Mouse (Mus musculus) CD4-positive helper T cell, adult 2 months (primary cell): ENCODE results near the gene Il9r.

Source experiments
- DNase-seq: peaks from one replicate; pipeline ENCODE4 v3.0.0-alpha.2; 2012; ENCODE audit warnings: low read depth, missing footprints, low spot score

Gene Il9r

GRCm38 (mm10) chr11:32227041-32227440 is 27.0 kb upstream of the Il9r start:
- no peak for DNase-seq

- DNase-seq = peak; percentile 91
Measured at GRCm38 (mm10) chr11:32226124-32226871, 26.2 kb upstream of the Il9r start, which contains the start of gene Mpg. Gene Mpg (plus strand): TSS chr11:32226505.

GRCm38 (mm10) chr11:32225222-32226104 is 25.4 kb upstream of the Il9r start:
- no peak for DNase-seq

GRCm38 (mm10) chr11:32224468-32225139 is 24.5 kb upstream of the Il9r start:
- DNase-seq = no peak

- no peak for DNase-seq
Measured at GRCm38 (mm10) chr11:32223297-32223967, 23.4 kb upstream of the Il9r start.

- peak; percentile 46 for DNase-seq
Measured at GRCm38 (mm10) chr11:32222570-32223194, 22.6 kb upstream of the Il9r start.

GRCm38 (mm10) chr11:32221951-32222409 is 21.9 kb upstream of the Il9r start, which contains the start of gene Rhbdf1:
Gene Rhbdf1 (minus strand): TSS chr11:32222300.
- peak; percentile 29 for DNase-seq

- DNase-seq = peak; percentile 28
Measured at GRCm38 (mm10) chr11:32221225-32221950, 21.3 kb upstream of the Il9r start.

- no peak for DNase-seq
Measured at GRCm38 (mm10) chr11:32220607-32221224, 20.6 kb upstream of the Il9r start.

- no peak for DNase-seq
Measured at GRCm38 (mm10) chr11:32219287-32219686, 19.2 kb upstream of the Il9r start.

- DNase-seq = no peak
Measured at GRCm38 (mm10) chr11:32218501-32219050, 18.5 kb upstream of the Il9r start.

- DNase-seq = peak; percentile 77
Measured at GRCm38 (mm10) chr11:32216851-32217250, 16.8 kb upstream of the Il9r start.

GRCm38 (mm10) chr11:32215372-32216162 is 15.5 kb upstream of the Il9r start:
- DNase-seq = no peak

- no peak for DNase-seq
Measured at GRCm38 (mm10) chr11:32210623-32211022, 10.5 kb upstream of the Il9r start.

- peak; percentile 97 for DNase-seq
Measured at GRCm38 (mm10) chr11:32205058-32205873, 5.2 kb upstream of the Il9r start, which contains the start of gene Snrnp25. Gene Snrnp25 (plus strand): TSS chr11:32205415.

GRCm38 (mm10) chr11:32201922-32202685 is 2.0 kb upstream of the Il9r start:
- no peak for DNase-seq

- peak; percentile 29 for DNase-seq
Measured at GRCm38 (mm10) chr11:32200992-32201391, 913 bp upstream of the Il9r start.
